Mouse (Mus musculus): ENCODE measurements at regions not wholly inside any gene's neighbourhood (a gene's known extent, or its start where the extent isn't known, plus 50 kb on each side); places are given as distances from the start of the nearest gene placed in this dataset.

GRCm38 (mm10) chr2:83507901-83508300 is 136.3 kb upstream of the Zc3h15 start:
- DNase-seq: no peak

DNA sequence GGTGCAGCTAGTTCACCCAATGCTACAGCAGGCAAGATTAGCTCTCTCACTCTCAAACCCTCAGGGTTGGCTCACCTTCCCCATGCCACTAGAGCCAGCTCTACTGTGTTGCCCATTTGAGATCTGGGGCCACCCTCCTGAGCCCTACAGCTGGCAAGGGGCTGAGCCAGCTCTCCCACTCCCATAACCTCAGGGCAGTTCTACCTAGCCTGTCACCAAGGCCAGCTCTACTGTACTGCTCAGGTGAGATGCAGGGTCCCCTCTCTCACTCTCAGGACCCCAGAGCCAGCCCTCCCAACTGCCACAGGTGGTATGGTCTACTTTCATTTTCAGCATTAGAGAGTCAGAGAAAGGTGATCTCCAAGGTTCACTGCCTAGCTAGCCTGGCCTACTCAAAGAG is 94.8 kb upstream of the Zc3h15 start:
- no peak for DNase-seq

DNA sequence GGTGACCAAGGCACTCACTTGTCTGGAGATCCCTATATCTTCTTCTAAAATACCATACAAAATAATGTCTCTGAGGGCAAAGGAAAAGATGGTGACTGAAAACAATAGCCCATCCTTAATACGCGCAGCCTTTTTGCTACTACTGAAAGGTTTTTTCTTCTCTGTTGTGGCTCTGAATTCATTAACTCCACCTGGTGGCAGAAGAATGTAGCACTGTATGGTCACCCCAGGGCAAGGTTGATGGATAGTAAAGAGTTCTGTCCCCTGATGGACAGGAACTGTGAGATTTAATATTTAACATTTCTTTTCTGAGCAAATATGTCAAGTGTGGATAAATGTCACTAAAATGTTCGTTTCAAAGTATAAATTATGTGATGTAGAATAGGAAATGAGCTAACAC is 91.9 kb upstream of the Zc3h15 start:
- peak; percentile 11 for DNase-seq

All from embryo, embryonic 11 days (tissue).